Mouse (Mus musculus): Measurements from ENCODE around the gene Olfr1335. TPM values are rescaled to one million over a fixed set of nuclear protein-coding genes. Genes with fewer than 3 reads are reported as not detected.
"Not testable (repeated sequence)": the region's sequence is repeated elsewhere in the genome, so short reads cannot be mapped to it uniquely, and the experiment has no call there.

Olfr1335 gene
- not detected in 2 replicates for polyA plus RNA-seq (2015; fragmentation: Nextera tagmentation; extraction: Ambion mirVana)

DNA sequence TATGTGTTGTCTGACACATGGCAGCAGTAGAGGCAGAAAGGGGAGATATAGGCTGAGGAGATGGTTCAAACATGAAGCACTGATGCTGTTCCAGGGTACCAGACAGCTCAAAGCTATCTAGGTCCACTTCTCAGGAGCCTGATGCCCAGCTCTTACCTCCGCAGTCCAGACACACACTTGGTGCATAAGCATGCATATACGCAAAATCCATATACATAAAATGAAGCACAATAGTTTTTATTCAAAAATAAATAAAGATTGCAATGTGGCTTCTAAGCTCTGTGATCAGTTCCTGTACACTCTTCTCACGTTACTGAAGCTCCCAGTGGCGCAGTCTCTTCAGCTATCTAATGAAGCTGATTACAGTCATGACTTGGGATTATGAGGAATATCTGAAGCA, at the start of gene Olfr1335:
Gene Olfr1335, minus strand, starts transcription at position 101 of the 400 bp plus-strand sequence.
- no peaks in the 10 kb centered on the region for H3K9me3 ChIP-seq (replicated peaks)
- WGBS, result 82% methylated on average over 4 of the region's 4 CpGs
- H3K36me3 ChIP-seq, result no peaks in the 10 kb centered on the region
- no peak within 1 kb of the TSS for H3K4me3 ChIP-seq
- no peak within 1 kb of the TSS for H3K27ac ChIP-seq
- no peak within 1 kb of the TSS for H3K4me2 ChIP-seq
- H3K27me3 ChIP-seq, result no peaks in the 10 kb centered on the region
- no peak within 1 kb of the TSS for H3K9ac ChIP-seq
- no peaks in the 10 kb centered on the region for H3K4me1 ChIP-seq (replicated peaks)
- no peak for ATAC-seq (replicated peaks; ENCODE audit: insufficient number of reproducible peaks, insufficient read depth, low FRiP score, low read depth)

- Histone ChIP-seq H3K36me3 (no peaks in the 10 kb centered on the region), H3K27ac (no peak within 1 kb of the TSS), H3K4me1 (replicated peaks) (no peaks in the 10 kb centered on the region), H3K9ac (no peak within 1 kb of the TSS), H3K27me3 (no peaks in the 10 kb centered on the region), H3K4me2 (no peak within 1 kb of the TSS), H3K9me3 (replicated peaks) (no peaks in the 10 kb centered on the region), H3K4me3 (no peak within 1 kb of the TSS)
- no peak for ATAC-seq (replicated peaks; ENCODE audit: insufficient number of reproducible peaks, insufficient read depth, low FRiP score, low read depth)
- 89% methylated on average over 1 of the region's 1 CpGs for WGBS
These were observed 26.4 kb upstream of the Olfr1335 start, which contains the start of gene Olfr1333 for GRCm38 (mm10) chr4:118836179-118836578. TSS of gene Olfr1333 (minus strand) at chr4:118836279.

DNA sequence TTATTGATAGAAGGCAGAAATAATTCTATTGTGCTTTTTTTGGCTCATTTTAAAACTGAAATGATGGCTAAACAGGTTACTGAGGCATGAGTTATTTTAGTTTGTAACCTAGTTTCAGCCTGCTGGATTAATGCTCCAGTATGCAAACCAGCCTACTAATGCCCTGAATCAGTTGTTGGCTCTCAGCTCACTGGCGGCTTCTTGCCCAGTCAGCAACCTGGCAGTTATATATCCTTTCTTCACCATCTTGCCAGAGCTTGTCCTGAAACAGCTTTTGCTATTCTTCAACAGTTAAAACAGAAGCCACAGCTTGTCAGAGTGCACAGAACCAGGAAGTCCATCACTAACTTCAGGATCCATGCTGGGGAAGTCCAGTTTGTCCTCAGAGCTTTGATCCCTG, 9.2 kb upstream of the Olfr1335 start:
- H3K4me3 ChIP-seq, result no peak overlapping the region
- no peaks in the 10 kb centered on the region for H3K27me3 ChIP-seq
- no peak overlapping the region for H3K4me2 ChIP-seq
- no peaks in the 10 kb centered on the region for H3K4me1 ChIP-seq (replicated peaks)
- ATAC-seq (replicated peaks; ENCODE audit: insufficient number of reproducible peaks, insufficient read depth, low FRiP score, low read depth), result no peak
- H3K27ac ChIP-seq, result no peak overlapping the region
- H3K36me3 ChIP-seq, result no peaks in the 10 kb centered on the region
- H3K9ac ChIP-seq, result no peak overlapping the region
- WGBS, result 91% methylated on average over 1 of the region's 1 CpGs
- no peaks in the 10 kb centered on the region for H3K9me3 ChIP-seq (replicated peaks)

DNA sequence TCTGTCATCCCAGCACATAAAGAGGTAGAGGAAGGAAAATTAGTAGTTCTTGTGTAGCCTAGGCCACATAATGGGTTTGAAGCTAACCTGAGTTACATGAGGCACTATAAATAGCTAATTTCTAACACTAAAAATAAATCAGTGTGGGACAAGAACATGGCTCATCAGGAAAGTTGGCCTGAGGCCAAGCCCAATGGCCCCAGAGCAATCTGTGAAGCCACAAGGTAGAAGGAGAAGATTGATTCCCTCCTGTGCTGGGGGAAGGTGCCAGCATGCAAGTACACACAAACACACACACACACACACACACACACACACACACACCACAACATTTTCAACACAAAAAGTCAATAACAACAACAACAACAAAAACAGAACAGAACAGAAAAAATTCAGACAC, 16.9 kb downstream of the Olfr1335 start:
- H3K27ac ChIP-seq, H3K27me3 ChIP-seq: not testable (repeated sequence)

DNA sequence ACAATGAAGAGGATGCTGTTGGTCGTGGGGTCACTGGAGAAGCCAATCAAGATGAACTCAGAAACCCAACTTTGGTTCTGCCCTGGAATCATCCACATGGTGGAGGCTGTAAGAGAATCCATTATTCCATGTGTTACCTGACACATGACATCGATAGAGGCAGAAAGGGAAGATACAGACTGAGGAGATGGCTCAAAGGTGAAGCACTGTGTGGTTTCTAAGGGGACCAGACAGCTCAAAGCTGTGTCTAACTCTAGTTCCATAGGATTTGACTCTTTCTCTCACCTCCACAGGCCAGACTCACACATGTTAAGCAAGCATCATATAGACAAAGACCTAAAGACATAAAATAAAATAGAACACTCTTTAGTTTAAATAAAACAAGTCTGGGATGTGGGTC, 27.3 kb downstream of the Olfr1335 start, which contains the start of gene Olfr1337:
Gene Olfr1337, minus strand, starts transcription at position 101 of the 400 bp plus-strand sequence.
- H3K9me3 ChIP-seq (replicated peaks), result no peaks in the 10 kb centered on the region
- H3K4me2 ChIP-seq, result no peak within 1 kb of the TSS
- H3K36me3 ChIP-seq, result no peaks in the 10 kb centered on the region
- 63% methylated on average over 2 of the region's 2 CpGs for WGBS
- H3K4me1 ChIP-seq (replicated peaks), result no peaks in the 10 kb centered on the region
- H3K9ac ChIP-seq, result no peak within 1 kb of the TSS
- no peak within 1 kb of the TSS for H3K27ac ChIP-seq
- no peak within 1 kb of the TSS for H3K4me3 ChIP-seq
- no peak for ATAC-seq (replicated peaks; ENCODE audit: insufficient number of reproducible peaks, insufficient read depth, low FRiP score, low read depth)
- H3K27me3 ChIP-seq, result no peaks in the 10 kb centered on the region

More for the DNA sequence above, 16.9 kb downstream of the Olfr1335 start:
- H3K9ac ChIP-seq; H3K4me1 ChIP-seq (replicated peaks); ATAC-seq (replicated peaks; ENCODE audit: insufficient number of reproducible peaks, insufficient read depth, low FRiP score, low read depth); H3K9me3 ChIP-seq (replicated peaks); H3K36me3 ChIP-seq; H3K4me3 ChIP-seq; H3K4me2 ChIP-seq: not testable (repeated sequence)

Other genes starting within 250 kb of the Olfr1335 start
- gene Cfap57, start 189.2 kb downstream of the Olfr1335 start, polyA plus RNA-seq (2015; fragmentation: Nextera tagmentation; extraction: Ambion mirVana), result 0.25 and 0.39 TPM in 2 replicates
- gene Ebna1bp2, start 189.1 kb downstream of the Olfr1335 start, polyA plus RNA-seq (2015; fragmentation: Nextera tagmentation; extraction: Ambion mirVana), result 77.8 and 78.4 TPM in 2 replicates
- gene Olfr62, start 151.0 kb downstream of the Olfr1335 start, polyA plus RNA-seq (2015; fragmentation: Nextera tagmentation; extraction: Ambion mirVana), result not detected in 2 replicates
- not detected in 2 replicates for gene Olfr1342, start 117.2 kb downstream of the Olfr1335 start, polyA plus RNA-seq (2015; fragmentation: Nextera tagmentation; extraction: Ambion mirVana)
- not detected in 2 replicates for gene Olfr1341, start 106.4 kb downstream of the Olfr1335 start, polyA plus RNA-seq (2015; fragmentation: Nextera tagmentation; extraction: Ambion mirVana)
- not detected in 2 replicates for gene Olfr1340, start 89.8 kb downstream of the Olfr1335 start, polyA plus RNA-seq (2015; fragmentation: Nextera tagmentation; extraction: Ambion mirVana)
- gene Olfr1339, start 77.8 kb downstream of the Olfr1335 start, polyA plus RNA-seq (2015; fragmentation: Nextera tagmentation; extraction: Ambion mirVana), result not detected in 2 replicates
- not detected in 2 replicates for gene Olfr1338, start 51.2 kb downstream of the Olfr1335 start, polyA plus RNA-seq (2015; fragmentation: Nextera tagmentation; extraction: Ambion mirVana)
- not detected in 2 replicates for gene Olfr1337, start 27.4 kb downstream of the Olfr1335 start, polyA plus RNA-seq (2015; fragmentation: Nextera tagmentation; extraction: Ambion mirVana)
- not detected in 2 replicates for gene Olfr1333, start 26.3 kb upstream of the Olfr1335 start, polyA plus RNA-seq (2015; fragmentation: Nextera tagmentation; extraction: Ambion mirVana)
- not detected in 2 replicates for gene Olfr1331, start 54.7 kb upstream of the Olfr1335 start, polyA plus RNA-seq (2015; fragmentation: Nextera tagmentation; extraction: Ambion mirVana)
- 0.06 and 0.08 TPM in 2 replicates for gene Olfr1330, start 78.7 kb upstream of the Olfr1335 start, polyA plus RNA-seq (2015; fragmentation: Nextera tagmentation; extraction: Ambion mirVana)
- not detected in 2 replicates for gene Olfr1329, start 107.5 kb upstream of the Olfr1335 start, polyA plus RNA-seq (2015; fragmentation: Nextera tagmentation; extraction: Ambion mirVana)
- 0.04 TPM in 1 of 2 replicates, not detected in the other for gene Olfr1328, start 128.7 kb upstream of the Olfr1335 start, polyA plus RNA-seq (2015; fragmentation: Nextera tagmentation; extraction: Ambion mirVana)
- not detected in 2 replicates for gene Lao1, start 151.6 kb upstream of the Olfr1335 start, polyA plus RNA-seq (2015; fragmentation: Nextera tagmentation; extraction: Ambion mirVana)